Mouse (Mus musculus): Measurements from ENCODE around the gene Slc16a11. TPM values are rescaled to one million over a fixed set of nuclear protein-coding genes. Genes with fewer than 3 reads are reported as not detected.

Slc16a11 gene
- total and polyA plus RNA-seq, 2 experiments from 2014 or later, result 12.9 to 23.7 TPM

- DNase-seq (ENCODE audit: low spot score) (no peak), ATAC-seq (no peak)
- 83% methylated on average over 7 of the region's 7 CpGs for WGBS
- Histone ChIP-seq H3K27ac (no peak overlapping the region), H3K36me3 (ENCODE audit: insufficient read depth, low read length) (no peaks in the 10 kb centered on the region), H3K4me2 (ENCODE audit: low read depth, low read length) (no peak overlapping the region), H3K4me1 (ENCODE audit: insufficient read depth, low read length) (no peaks in the 10 kb centered on the region), H3K4me3 (ENCODE audit: low read length) (no peak overlapping the region), H3K9me3 (ENCODE audit: low read length) (no peaks in the 10 kb centered on the region), H3K27me3 (ENCODE audit: insufficient read depth, low read length) (no peaks in the 10 kb centered on the region), H3K9ac (replicated peaks; ENCODE audit: low read length) (no peak overlapping the region)
- no peak for TF ChIP-seq CTCF (IDR thresholded peaks at IDR 0.05; ENCODE audit: low read depth)
Observed at GRCm38 (mm10) chr11:70185120-70185519, 27.4 kb upstream of the Slc16a11 start.

GRCm38 (mm10) chr11:70189319-70190134 lies 23.0 kb upstream of the Slc16a11 start:
- 75% methylated on average over 28 of the region's 28 CpGs for WGBS
- Histone ChIP-seq H3K4me2 (ENCODE audit: low read depth, low read length) (no peak overlapping the region), H3K4me3 (ENCODE audit: low read length) (no peak overlapping the region), H3K27ac (no peak overlapping the region), H3K9ac (replicated peaks; ENCODE audit: low read length) (no peak overlapping the region), H3K9me3 (ENCODE audit: low read length) (no peaks in the 10 kb centered on the region), H3K4me1 (ENCODE audit: insufficient read depth, low read length) (no peaks in the 10 kb centered on the region), H3K27me3 (ENCODE audit: insufficient read depth, low read length) (no peaks in the 10 kb centered on the region), H3K36me3 (ENCODE audit: insufficient read depth, low read length) (no peaks in the 10 kb centered on the region)
- DNase-seq (ENCODE audit: low spot score), result no peak
- ATAC-seq, result no peak
- no peak for TF ChIP-seq CTCF (IDR thresholded peaks at IDR 0.05; ENCODE audit: low read depth)

GRCm38 (mm10) chr11:70191188-70191587 lies 21.4 kb upstream of the Slc16a11 start:
- Histone ChIP-seq H3K4me3 (ENCODE audit: low read length) (no peak overlapping the region), H3K4me1 (ENCODE audit: insufficient read depth, low read length) (no peaks in the 10 kb centered on the region), H3K4me2 (ENCODE audit: low read depth, low read length) (no peak overlapping the region), H3K9ac (replicated peaks; ENCODE audit: low read length) (no peak overlapping the region), H3K27me3 (ENCODE audit: insufficient read depth, low read length) (no peaks in the 10 kb centered on the region), H3K27ac (no peak overlapping the region), H3K36me3 (ENCODE audit: insufficient read depth, low read length) (no peaks in the 10 kb centered on the region), H3K9me3 (ENCODE audit: low read length) (no peaks in the 10 kb centered on the region)
- no peak for ATAC-seq
- no peak for DNase-seq (ENCODE audit: low spot score)
- WGBS, result 81% methylated on average over 6 of the region's 6 CpGs
- TF ChIP-seq CTCF (IDR thresholded peaks at IDR 0.05; ENCODE audit: low read depth), result no peak

GRCm38 (mm10) chr11:70192157-70192556 lies 20.4 kb upstream of the Slc16a11 start:
- H3K27me3 ChIP-seq (ENCODE audit: insufficient read depth, low read length), result no peaks in the 10 kb centered on the region
- no peak overlapping the region for H3K9ac ChIP-seq (replicated peaks; ENCODE audit: low read length)
- ATAC-seq (no peak), DNase-seq (ENCODE audit: low spot score) (no peak)
- no peak overlapping the region for H3K4me2 ChIP-seq (ENCODE audit: low read depth, low read length)
- TF ChIP-seq CTCF (IDR thresholded peaks at IDR 0.05; ENCODE audit: low read depth), result no peak
- no peaks in the 10 kb centered on the region for H3K4me1 ChIP-seq (ENCODE audit: insufficient read depth, low read length)
- H3K27ac ChIP-seq, result no peak overlapping the region
- H3K4me3 ChIP-seq (ENCODE audit: low read length), result no peak overlapping the region
- H3K9me3 ChIP-seq (ENCODE audit: low read length), result no peaks in the 10 kb centered on the region
- H3K36me3 ChIP-seq (ENCODE audit: insufficient read depth, low read length), result no peaks in the 10 kb centered on the region
- WGBS, result 88% methylated on average over 4 of the region's 4 CpGs

GRCm38 (mm10) chr11:70193354-70194285 lies 18.9 kb upstream of the Slc16a11 start:
- no peaks in the 10 kb centered on the region for H3K9me3 ChIP-seq (ENCODE audit: low read length)
- no peak for ATAC-seq
- H3K4me1 ChIP-seq (ENCODE audit: insufficient read depth, low read length), result no peaks in the 10 kb centered on the region
- H3K9ac ChIP-seq (replicated peaks; ENCODE audit: low read length), result no peak overlapping the region
- no peak overlapping the region for H3K4me2 ChIP-seq (ENCODE audit: low read depth, low read length)
- no peaks in the 10 kb centered on the region for H3K27me3 ChIP-seq (ENCODE audit: insufficient read depth, low read length)
- 58% methylated on average over 11 of the region's 11 CpGs for WGBS
- no peak for DNase-seq (ENCODE audit: low spot score)
- no peak overlapping the region for H3K4me3 ChIP-seq (ENCODE audit: low read length)
- H3K36me3 ChIP-seq (ENCODE audit: insufficient read depth, low read length), result no peaks in the 10 kb centered on the region
- TF ChIP-seq CTCF (IDR thresholded peaks at IDR 0.05; ENCODE audit: low read depth), result no peak
- H3K27ac ChIP-seq, result no peak overlapping the region

GRCm38 (mm10) chr11:70198332-70198731 lies 14.2 kb upstream of the Slc16a11 start:
- DNase-seq (ENCODE audit: low spot score) (no peak), ATAC-seq (no peak)
- H3K9ac ChIP-seq (replicated peaks; ENCODE audit: low read length), result no peak overlapping the region
- no peak overlapping the region for H3K4me3 ChIP-seq (ENCODE audit: low read length)
- 0 out of 2 replicates have a peak, but pooled peaks cover 2% of the 10 kb centered on the region for H3K4me1 ChIP-seq (ENCODE audit: insufficient read depth, low read length)
- H3K4me2 ChIP-seq (ENCODE audit: low read depth, low read length), result no peak overlapping the region
- WGBS, result 86% methylated on average over 3 of the region's 3 CpGs
- H3K27me3 ChIP-seq (ENCODE audit: insufficient read depth, low read length), result no peaks in the 10 kb centered on the region
- no peaks in the 10 kb centered on the region for H3K36me3 ChIP-seq (ENCODE audit: insufficient read depth, low read length)
- no peak for TF ChIP-seq CTCF (IDR thresholded peaks at IDR 0.05; ENCODE audit: low read depth)
- no peaks in the 10 kb centered on the region for H3K9me3 ChIP-seq (ENCODE audit: low read length)
- no peak overlapping the region for H3K27ac ChIP-seq

Data from hindbrain, postnatal 0 days (tissue).